Mouse (Mus musculus): ENCODE data around the gene Zfhx3. TPM values are rescaled to one million over a fixed set of nuclear protein-coding genes. Genes with fewer than 3 reads are reported as not detected.

Zfhx3 gene
- total RNA-seq, 2 experiments from 2014 or later: 2.1 to 10.9 TPM

DNA sequence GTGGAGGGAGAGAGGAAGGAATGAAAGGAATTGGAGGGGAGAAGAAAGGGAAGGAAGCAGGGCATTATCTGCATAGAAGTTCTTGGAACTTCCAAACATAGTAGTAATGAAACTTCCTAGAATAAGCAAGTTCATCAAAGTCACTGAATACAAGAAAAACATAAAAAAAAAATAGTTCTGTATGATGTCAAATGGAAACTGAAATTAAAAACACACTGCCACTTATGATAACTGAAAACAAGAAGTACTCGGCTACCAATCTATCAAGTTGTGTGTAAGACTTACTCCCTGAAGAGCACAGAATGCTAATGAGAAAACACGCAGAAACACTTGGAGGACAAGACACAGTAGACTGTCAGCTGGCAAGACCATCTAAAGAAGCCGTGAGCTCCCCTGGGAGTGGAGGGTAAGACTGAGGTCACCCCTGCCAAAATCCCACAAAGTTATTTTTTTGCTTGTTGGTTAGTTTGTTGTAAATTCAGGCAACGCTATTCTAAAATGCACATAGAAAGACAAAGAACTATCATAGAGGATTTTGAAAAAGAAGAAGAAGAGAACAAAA, 375.2 kb downstream of the Zfhx3 start:
- no peak for ATAC-seq (ENCODE audit: poor library complexity, severe bottlenecking)

GRCm38 (mm10) chr8:108327711-108328110, 385.3 kb downstream of the Zfhx3 start:
- ATAC-seq (ENCODE audit: poor library complexity, severe bottlenecking): no peak

DNA sequence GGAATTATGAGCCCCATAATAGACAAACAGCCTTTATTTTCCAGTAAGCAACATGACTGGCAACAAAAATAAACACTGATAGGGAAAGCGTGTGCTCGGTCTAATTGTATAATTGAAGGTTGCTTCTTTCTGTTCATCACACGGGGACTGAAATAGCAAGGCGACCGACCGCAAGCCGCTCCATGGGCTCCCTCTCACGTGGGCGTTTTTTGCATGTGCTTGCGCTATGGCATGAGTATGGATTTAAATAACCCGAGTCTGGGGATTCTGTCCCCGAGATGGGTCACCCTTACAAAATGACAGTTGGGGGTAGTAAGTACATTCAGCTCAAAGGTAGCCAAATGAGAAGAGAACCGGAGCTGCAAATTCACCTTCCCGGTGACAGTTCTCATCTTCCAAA, 405.9 kb downstream of the Zfhx3 start:
- no peak for ATAC-seq (ENCODE audit: poor library complexity, severe bottlenecking)

GRCm38 (mm10) chr8:108348776-108349175, 406.3 kb downstream of the Zfhx3 start:
- no peak for ATAC-seq (ENCODE audit: poor library complexity, severe bottlenecking)

DNA sequence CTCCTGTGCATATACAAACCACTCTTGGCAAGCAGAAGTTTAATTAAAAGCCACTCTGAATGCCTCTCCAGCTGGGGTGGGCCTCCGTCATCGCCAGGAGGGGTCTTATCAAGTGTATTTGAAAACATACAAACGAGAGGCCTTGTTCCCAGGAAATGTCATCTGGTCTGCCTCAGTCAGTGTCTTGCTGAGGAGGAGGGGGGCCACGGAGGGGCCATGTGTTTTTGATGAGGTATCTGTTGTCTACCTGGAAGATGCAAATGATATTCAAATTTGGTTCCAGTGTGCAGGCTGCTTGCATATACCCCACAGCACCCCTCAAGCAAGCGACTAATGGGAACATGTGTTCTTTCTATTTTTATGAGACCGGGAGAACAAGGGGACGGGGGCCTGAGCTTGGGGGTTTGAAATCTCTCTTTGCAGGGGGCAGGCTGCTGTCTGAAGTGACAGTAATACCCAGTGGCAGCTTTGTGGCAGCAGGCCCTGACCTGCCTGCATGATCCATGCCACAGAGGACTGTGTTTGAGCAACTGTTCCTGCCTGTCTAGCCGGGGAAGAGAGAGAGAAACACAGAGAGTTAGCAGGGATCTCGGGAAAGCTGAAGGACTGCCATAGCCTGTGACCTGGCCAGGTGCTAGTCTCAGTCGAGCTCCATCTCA, 412.8 kb downstream of the Zfhx3 start:
- no peak for ATAC-seq (ENCODE audit: poor library complexity, severe bottlenecking)

DNA sequence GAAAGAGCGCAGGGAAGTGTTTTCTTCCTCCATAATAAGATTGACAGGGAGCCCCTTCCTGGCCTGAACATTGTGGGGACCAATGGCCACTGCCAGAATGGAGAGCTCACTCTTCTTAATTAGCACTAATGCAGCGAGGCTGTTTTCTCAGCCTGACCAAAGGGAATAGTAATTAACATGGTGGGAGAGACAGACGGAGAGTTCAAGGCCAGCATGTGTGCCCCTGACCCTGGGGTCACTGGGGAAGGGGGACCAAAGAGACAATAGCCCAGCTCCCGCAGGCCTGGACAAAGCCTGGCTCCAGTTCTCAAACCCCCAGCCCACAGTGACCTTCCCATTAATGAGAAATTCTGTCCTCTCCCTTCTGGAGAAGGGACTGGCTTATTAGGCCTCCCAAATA, 419.0 kb downstream of the Zfhx3 start:
- ATAC-seq (ENCODE audit: poor library complexity, severe bottlenecking): no peak

DNA sequence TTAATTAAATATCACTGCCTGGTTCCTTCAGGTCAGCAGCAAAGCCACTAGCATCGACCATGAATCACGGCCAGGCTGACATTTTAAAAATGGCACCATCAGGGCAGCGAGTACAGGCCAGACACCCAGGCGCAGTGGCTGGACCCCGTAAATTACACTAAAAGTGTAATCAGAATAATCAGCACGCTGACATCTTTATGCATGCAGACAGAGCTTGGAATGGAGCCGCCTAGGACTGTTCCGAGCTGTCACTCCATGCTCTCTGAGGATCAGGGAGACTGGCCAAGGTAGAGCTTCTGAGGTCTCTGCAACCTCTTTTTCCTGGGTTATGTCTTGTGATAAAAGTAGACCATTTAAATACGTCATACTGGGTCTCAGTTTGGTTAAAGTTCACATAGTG, 420.0 kb downstream of the Zfhx3 start:
- ATAC-seq (ENCODE audit: poor library complexity, severe bottlenecking): no peak

GRCm38 (mm10) chr8:108363435-108363834, 421.0 kb downstream of the Zfhx3 start:
- no peak for ATAC-seq (ENCODE audit: poor library complexity, severe bottlenecking)

DNA sequence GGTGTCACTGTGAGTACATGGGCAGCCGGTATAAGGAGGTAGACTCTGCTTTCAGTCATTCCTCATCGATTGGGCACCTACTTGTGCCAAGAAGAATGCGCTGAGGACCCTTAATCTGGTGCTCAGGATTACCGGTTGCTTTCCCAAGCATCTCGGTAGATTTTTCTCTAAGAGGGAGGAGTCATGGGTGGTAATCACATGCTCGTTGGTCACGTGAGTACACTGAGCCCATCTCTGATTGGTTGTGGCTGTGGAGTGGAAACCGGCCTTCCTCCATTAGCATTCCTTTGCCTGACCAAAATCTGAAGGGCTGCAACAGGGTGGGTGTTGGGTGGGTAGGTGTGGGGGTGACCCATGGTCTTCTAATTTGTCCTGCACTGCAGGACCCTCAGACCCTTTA, 421.4 kb downstream of the Zfhx3 start:
- ATAC-seq (ENCODE audit: poor library complexity, severe bottlenecking): no peak

DNA sequence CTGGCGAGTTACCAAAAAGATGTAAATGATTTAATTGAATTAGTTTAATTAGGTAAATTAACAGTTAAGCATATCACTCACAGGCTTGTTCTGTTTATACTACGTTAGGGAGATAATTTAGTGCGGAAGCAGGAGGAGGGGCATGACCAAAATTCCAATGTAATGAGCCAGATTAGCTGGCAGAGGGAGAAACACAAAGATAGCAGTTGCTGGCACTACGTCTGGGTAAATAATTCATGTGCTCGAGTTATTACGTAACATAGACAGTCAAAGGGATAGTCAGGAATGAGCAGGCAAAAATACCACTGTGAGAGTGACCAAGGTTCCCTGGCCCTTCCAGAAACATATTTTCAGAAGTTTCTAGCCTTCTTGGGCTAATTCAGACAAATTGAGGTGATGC, 426.6 kb downstream of the Zfhx3 start:
- no peak for ATAC-seq (ENCODE audit: poor library complexity, severe bottlenecking)

GRCm38 (mm10) chr8:108370731-108371130, 428.3 kb downstream of the Zfhx3 start:
- ATAC-seq (ENCODE audit: poor library complexity, severe bottlenecking): no peak

DNA sequence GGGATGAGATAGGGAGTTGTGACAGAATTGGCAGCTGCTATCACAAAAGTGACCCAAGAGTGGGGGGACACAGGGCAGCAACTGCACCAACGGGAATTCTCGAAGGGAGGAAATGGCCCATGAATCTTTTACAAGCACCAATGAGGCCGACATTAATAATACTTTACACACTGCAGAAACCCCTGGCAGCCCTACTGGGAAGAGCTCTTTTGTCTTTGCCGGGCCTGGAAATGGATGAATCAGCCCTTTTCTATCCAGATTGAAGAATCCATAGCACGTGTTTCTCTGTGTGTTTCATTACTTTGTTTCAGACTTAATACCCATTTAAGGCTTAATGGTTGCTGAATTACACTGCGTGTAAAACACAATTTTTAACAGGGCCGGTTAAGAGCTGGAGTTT, 430.6 kb downstream of the Zfhx3 start:
- no peak for ATAC-seq (ENCODE audit: poor library complexity, severe bottlenecking)

GRCm38 (mm10) chr8:108378036-108378435, 435.6 kb downstream of the Zfhx3 start:
- ATAC-seq (ENCODE audit: poor library complexity, severe bottlenecking): no peak

GRCm38 (mm10) chr8:108383121-108383520, 440.7 kb downstream of the Zfhx3 start:
- no peak for ATAC-seq (ENCODE audit: poor library complexity, severe bottlenecking)

GRCm38 (mm10) chr8:108387160-108387912, 444.9 kb downstream of the Zfhx3 start:
- ATAC-seq (ENCODE audit: poor library complexity, severe bottlenecking): peak; percentile 98

DNA sequence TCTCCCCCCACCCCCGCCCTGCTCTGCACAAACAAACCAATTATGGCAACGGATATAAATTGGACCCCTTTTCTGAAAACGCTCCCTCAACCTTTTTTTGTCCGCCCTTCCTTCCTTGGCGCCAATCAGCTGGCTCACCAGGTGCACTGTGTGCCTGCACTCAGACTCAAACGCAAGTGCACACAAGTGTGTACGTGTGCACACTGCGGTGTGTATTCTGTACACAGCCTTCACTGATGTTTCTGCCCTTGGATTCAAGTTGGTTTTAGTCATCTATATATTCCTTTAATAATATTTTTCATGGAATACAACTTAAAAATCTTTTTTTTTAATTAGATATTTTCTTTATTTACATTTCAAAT, 445.4 kb downstream of the Zfhx3 start:
- ATAC-seq (ENCODE audit: poor library complexity, severe bottlenecking): no peak

DNA sequence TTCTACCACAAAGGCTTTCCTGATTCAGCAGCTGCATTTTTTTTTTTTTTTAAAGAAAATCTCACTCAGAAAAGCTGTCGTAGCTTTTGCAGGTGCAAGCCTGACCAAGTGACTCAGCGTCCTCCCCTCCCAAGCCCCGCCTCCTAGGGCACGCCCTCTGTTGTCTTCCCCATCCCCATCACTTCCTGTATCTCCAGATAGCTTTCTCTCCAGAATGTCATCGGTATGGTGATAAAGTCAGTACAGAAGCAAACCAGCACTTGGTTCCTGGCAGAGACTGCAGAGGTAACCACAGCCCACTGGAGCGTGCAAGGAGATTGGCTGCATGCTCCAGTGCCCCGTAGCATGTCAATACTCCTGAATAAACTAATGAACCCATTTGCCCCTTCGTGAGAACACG, 450.5 kb downstream of the Zfhx3 start:
- ATAC-seq (ENCODE audit: poor library complexity, severe bottlenecking): peak; percentile 95

DNA sequence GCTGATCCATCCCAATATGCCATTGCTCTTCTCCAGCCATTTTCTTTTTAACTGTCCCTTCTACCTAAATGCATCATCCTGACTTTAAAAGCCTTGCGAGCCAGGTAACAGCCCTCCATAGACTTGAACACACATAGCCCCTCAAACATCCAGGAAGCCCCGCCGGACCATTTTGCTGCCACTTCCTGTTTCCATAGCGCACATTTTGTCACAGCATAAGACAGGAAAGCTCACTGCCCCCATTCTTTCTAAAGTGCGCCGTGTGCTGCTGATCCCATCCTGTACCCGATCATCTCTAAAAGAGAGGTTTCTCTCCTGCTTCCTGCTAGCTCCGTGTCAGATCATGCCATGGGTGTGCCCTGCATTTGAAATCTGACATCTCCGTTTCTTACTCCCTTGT, 459.7 kb downstream of the Zfhx3 start:
- ATAC-seq (ENCODE audit: poor library complexity, severe bottlenecking): no peak

DNA sequence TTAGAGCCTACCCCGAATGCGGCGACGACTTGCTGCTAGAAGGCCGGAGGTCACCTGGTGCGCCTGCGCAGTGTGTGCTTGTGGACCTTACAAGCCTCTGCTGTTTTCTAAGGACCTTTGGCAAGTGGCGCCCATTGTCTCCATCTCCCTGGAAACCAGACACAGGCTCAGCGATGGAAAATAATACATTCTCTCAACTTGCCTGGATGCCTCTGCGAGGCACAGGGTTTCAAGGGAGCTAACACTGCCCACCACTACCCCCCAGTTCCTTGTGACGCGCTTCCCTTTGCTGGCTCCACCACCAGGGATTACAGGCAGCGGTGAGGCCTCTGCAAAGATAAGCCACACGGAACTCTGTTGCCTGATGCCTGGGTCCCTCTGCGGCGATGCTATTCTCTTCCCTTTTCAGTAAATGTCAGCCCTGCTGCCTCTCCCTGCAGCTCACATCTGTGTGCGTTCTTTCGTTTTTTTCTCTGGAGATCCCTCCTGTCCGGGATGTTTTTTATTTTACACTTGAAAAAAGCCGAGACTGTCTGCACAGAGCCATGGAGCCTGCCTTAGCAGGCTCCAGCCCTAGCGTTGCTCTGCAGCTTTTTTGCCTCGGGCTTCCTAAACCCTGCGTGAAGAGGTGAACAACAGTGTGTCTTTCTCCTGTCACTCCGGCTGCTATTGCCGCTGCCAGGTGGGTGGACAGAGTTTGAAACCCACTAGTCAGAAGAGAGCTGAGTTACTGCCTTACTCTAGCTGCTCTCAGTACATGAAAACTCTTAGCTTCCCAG, 464.5 kb downstream of the Zfhx3 start:
- ATAC-seq (ENCODE audit: poor library complexity, severe bottlenecking): no peak

DNA sequence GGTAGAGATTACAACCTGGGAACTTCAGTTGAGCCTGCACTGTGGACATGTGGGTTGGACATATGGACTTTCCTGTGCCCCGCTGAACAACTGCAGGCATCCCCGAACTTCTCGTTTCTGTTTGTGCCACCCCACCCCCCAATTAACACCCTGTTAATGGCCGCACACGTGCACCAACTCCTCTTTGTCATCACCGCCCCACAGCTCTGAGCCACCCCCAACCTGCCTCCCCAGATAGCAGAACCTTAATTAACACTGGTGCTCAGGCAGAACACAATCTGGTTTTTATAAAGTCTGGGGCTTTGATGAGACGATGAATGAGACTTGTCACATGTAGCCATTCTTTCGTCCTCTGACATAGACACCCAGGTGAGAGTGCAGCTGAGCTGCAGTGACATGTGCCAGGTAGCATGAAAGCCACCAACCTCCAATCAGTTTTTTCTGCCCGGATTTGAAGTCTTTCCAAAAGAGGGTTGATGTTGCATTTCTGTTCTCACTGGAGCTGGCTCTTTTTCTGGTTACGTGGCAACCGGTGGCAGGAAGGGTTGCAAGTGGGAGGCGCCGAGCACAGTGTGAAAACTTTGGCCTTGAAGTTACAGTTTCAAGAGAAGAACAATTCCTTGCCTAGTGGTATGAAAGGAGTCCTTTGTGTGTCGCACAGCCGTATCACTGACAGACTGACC, 476.9 kb downstream of the Zfhx3 start:
- no peak for ATAC-seq (ENCODE audit: poor library complexity, severe bottlenecking)

GRCm38 (mm10) chr8:108422521-108422920, 480.1 kb downstream of the Zfhx3 start:
- no peak for ATAC-seq (ENCODE audit: poor library complexity, severe bottlenecking)

All from megakaryocyte, adult 5-6 weeks (primary cell).